Mouse (Mus musculus): ENCODE measurements around the gene Arap1. TPM values are rescaled to one million over a fixed set of nuclear protein-coding genes. Genes with fewer than 3 reads are reported as not detected.

Gene Arap1
- polyA plus RNA-seq, 1 experiment from 2014 or later = 24.6 TPM

DNA sequence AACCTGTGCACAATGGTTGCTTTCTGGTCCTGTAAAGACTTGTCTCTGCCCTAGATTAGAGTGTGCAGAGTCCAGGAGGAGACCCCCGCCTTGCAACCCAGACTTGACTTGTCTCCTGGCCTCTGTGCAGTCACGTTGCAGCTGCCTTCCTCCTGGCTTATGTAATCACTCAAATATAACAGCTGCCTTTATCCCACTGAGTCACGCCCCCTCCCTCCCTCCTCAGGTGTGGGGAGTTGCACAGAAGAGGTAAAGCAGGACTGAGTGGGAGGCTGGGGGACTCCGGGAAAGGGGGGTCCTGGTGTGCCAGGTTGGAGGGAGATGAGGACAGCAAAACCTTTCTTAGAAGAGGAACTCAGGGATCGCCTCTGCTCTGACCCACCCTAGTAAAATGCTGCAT lies 68.5 kb downstream of the Arap1 start:
- Histone ChIP-seq H3K27ac (no peak overlapping the region), H3K9me3 (no peaks in the 10 kb centered on the region), H3K27me3 (ENCODE audit: insufficient read depth, poor library complexity, severe bottlenecking) (peaks cover 70% of the 10 kb centered on the region), H3K4me3 (no peak overlapping the region), H3K4me1 (peaks cover 40% of the 10 kb centered on the region), H3K36me3 (peaks cover 1% of the 10 kb centered on the region; the same call in 1 of the 2 replicates)
- 62% methylated on average over 5 of the region's 5 CpGs for WGBS
- DNase-seq (ENCODE audit: low spot score) = no peak

GRCm38 (mm10) chr7:101419013-101419770 lies 71.3 kb downstream of the Arap1 start:
- H3K9me3 ChIP-seq = no peaks in the 10 kb centered on the region
- H3K4me3 ChIP-seq = no peak overlapping the region
- peaks cover 32% of the 10 kb centered on the region for H3K4me1 ChIP-seq
- DNase-seq (ENCODE audit: low spot score) = no peak
- H3K27me3 ChIP-seq (ENCODE audit: insufficient read depth, poor library complexity, severe bottlenecking) = peaks cover 75% of the 10 kb centered on the region
- H3K27ac ChIP-seq = no peak overlapping the region
- no peaks in the 10 kb centered on the region for H3K36me3 ChIP-seq
- WGBS = 6% methylated on average over 27 of the region's 27 CpGs

DNA sequence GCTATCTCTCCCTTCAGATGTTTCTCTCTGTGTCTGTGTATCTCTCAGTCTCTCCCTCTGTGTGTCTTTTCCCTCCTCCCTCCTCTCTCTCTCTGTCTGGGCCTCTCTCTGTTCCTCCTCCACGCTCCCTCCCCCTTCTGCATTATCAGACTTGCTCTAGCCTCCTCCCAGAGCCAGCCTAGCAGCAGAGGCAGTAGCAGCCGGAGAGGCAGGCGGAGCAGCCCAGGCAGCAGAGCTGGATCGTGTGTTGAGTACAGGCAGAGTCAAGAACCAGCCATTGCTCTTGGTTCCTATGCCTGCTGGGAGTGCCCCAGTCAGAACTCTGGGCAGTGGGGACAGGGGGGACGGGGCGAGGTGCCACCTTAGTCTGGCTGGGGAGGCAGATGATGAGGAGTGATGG lies 73.7 kb downstream of the Arap1 start, which contains the start of gene Pde2a:
TSS of gene Pde2a (plus strand) at position 163 of the 400 bp plus-strand sequence.
- Histone ChIP-seq H3K36me3 (no peaks in the 10 kb centered on the region), H3K27me3 (ENCODE audit: insufficient read depth, poor library complexity, severe bottlenecking) (peaks cover 80% of the 10 kb centered on the region), H3K4me3 (no peak within 1 kb of the TSS), H3K4me1 (peaks cover 12% of the 10 kb centered on the region), H3K27ac (no peak within 1 kb of the TSS), H3K9me3 (no peaks in the 10 kb centered on the region)
- WGBS = 18% methylated on average over 6 of the region's 6 CpGs
- DNase-seq (ENCODE audit: low spot score) = no peak

DNA sequence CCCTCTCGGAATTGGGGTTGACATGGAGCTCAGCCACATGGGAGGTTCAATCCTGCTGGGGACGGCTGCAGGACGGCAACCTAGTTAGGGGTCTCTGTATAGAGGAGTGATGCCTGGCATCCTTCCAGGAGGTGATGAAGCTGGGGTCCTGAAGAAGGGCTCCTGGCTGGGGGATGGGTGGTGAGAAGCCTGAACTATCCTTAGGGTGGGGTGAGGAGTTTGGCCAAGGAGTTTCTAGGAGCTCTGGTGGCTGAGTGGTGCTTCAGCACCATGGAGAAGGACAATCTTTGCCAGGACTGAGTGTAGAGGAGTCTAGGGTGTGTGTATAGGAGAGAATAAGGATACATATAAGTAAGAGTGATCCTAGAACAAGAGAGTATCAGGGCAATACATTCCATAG lies 74.2 kb downstream of the Arap1 start:
- H3K4me1 ChIP-seq = peaks cover 10% of the 10 kb centered on the region; the same call in 1 of the 2 replicates
- H3K27ac ChIP-seq = no peak overlapping the region
- WGBS = 39% methylated on average over 3 of the region's 3 CpGs
- peaks cover 74% of the 10 kb centered on the region for H3K27me3 ChIP-seq (ENCODE audit: insufficient read depth, poor library complexity, severe bottlenecking)
- H3K4me3 ChIP-seq = no peak overlapping the region
- no peak for DNase-seq (ENCODE audit: low spot score)
- H3K36me3 ChIP-seq = no peaks in the 10 kb centered on the region
- no peaks in the 10 kb centered on the region for H3K9me3 ChIP-seq

DNA sequence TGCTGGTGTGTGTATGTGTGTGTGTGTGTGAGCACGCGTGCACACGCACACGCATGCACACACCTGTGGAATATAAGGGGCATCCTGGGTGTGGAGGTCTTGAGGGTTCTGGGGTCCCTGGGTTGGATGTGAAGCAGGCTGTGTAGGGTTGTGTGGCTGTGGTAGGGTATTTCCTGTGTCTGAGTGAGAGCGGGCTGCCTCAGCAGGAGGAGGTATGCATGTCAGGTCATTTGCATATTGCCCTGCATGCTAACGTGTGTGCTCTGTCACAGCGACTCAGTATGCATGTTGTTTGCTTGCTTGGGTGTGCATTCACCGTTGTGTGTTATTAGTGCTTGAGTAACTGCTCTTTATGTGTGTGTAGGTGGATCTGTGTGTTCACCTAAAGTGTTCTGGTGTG lies 74.8 kb downstream of the Arap1 start:
- Histone ChIP-seq H3K27ac (no peak overlapping the region), H3K9me3 (no peaks in the 10 kb centered on the region), H3K36me3 (no peaks in the 10 kb centered on the region), H3K4me3 (no peak overlapping the region), H3K27me3 (ENCODE audit: insufficient read depth, poor library complexity, severe bottlenecking) (peaks cover 69% of the 10 kb centered on the region), H3K4me1 (peaks cover 10% of the 10 kb centered on the region; the same call in 1 of the 2 replicates)
- WGBS = 79% methylated on average over 8 of the region's 8 CpGs
- DNase-seq (ENCODE audit: low spot score) = no peak

GRCm38 (mm10) chr7:101423970-101424369 lies 76.1 kb downstream of the Arap1 start:
- Histone ChIP-seq H3K9me3 (no peaks in the 10 kb centered on the region), H3K27ac (no peak overlapping the region), H3K4me1 (peaks cover 11% of the 10 kb centered on the region; the same call in 1 of the 2 replicates), H3K36me3 (no peaks in the 10 kb centered on the region), H3K27me3 (ENCODE audit: insufficient read depth, poor library complexity, severe bottlenecking) (peaks cover 55% of the 10 kb centered on the region), H3K4me3 (no peak overlapping the region)
- 67% methylated on average over 6 of the region's 6 CpGs for WGBS
- DNase-seq (ENCODE audit: low spot score) = no peak

GRCm38 (mm10) chr7:101426692-101427091 lies 78.8 kb downstream of the Arap1 start:
- DNase-seq (ENCODE audit: low spot score) = no peak
- Histone ChIP-seq H3K4me1 (peaks cover 14% of the 10 kb centered on the region; the same call in 1 of the 2 replicates), H3K36me3 (no peaks in the 10 kb centered on the region), H3K9me3 (no peaks in the 10 kb centered on the region), H3K27me3 (ENCODE audit: insufficient read depth, poor library complexity, severe bottlenecking) (peaks cover 47% of the 10 kb centered on the region), H3K4me3 (no peak overlapping the region), H3K27ac (no peak overlapping the region)
- WGBS = 69% methylated on average over 8 of the region's 8 CpGs

DNA sequence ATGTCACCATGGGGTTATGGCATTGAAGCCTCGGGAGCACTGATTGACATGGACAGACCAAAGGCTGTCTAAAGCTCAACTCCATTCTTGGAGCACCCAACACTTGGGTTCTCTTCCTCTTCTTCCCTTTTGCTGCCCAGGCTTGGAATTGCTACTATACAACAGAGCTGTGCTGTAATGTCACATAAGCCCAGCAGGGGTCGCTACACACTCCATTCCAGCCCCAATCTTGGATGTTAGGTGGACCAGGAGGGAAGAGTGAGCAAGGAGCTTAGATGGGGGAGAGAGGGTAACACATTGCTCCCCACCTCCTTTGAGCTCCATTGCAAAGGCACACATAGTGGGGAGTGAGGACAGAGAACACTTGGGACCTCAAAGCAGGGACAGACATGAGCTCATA lies 79.9 kb downstream of the Arap1 start:
- Histone ChIP-seq H3K9me3 (no peaks in the 10 kb centered on the region), H3K36me3 (no peaks in the 10 kb centered on the region), H3K4me3 (no peak overlapping the region), H3K4me1 (0 out of 2 replicates have a peak, but pooled peaks cover 10% of the 10 kb centered on the region), H3K27me3 (ENCODE audit: insufficient read depth, poor library complexity, severe bottlenecking) (peaks cover 50% of the 10 kb centered on the region), H3K27ac (no peak overlapping the region)
- DNase-seq (ENCODE audit: low spot score) = no peak
- WGBS = 9% methylated on average over 2 of the region's 2 CpGs

GRCm38 (mm10) chr7:101435038-101435437 lies 87.2 kb downstream of the Arap1 start:
- H3K9me3 ChIP-seq = no peaks in the 10 kb centered on the region
- no peak for DNase-seq (ENCODE audit: low spot score)
- H3K4me1 ChIP-seq = 0 out of 2 replicates have a peak, but pooled peaks cover 7% of the 10 kb centered on the region
- no peaks in the 10 kb centered on the region for H3K36me3 ChIP-seq
- peaks cover 19% of the 10 kb centered on the region for H3K27me3 ChIP-seq (ENCODE audit: insufficient read depth, poor library complexity, severe bottlenecking)
- 59% methylated on average over 6 of the region's 6 CpGs for WGBS
- H3K27ac ChIP-seq = no peak overlapping the region
- H3K4me3 ChIP-seq = no peak overlapping the region

DNA sequence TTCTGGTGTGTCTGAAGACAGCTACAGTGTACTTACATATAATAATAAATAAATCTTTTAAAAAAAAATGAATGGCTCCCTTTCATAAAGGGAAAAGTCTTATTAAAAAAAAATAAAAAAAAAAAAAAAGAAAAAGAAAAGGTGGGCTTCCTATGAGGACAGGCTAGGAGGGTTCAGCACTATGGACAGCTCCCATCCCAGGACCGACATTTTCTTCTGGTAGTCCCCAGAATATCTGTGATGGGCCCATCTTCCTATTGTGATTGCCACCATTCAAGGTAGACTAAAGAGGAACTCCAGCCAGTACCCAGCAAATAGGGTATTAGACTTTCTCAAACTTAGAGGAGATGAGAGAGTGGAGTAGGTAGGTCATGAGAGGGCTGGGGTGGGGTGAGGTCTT lies 90.0 kb downstream of the Arap1 start:
- DNase-seq (ENCODE audit: low spot score) = no peak
- WGBS = 4% methylated on average over 1 of the region's 1 CpGs
- Histone ChIP-seq H3K27ac (no peak overlapping the region), H3K4me3 (no peak overlapping the region), H3K36me3 (no peaks in the 10 kb centered on the region), H3K27me3 (ENCODE audit: insufficient read depth, poor library complexity, severe bottlenecking) (peaks cover 19% of the 10 kb centered on the region), H3K4me1 (0 out of 2 replicates have a peak, but pooled peaks cover 10% of the 10 kb centered on the region), H3K9me3 (no peaks in the 10 kb centered on the region)

- H3K4me1 ChIP-seq = 0 out of 2 replicates have a peak, but pooled peaks cover 3% of the 10 kb centered on the region
- no peaks in the 10 kb centered on the region for H3K9me3 ChIP-seq
- 71% methylated on average over 10 of the region's 10 CpGs for WGBS
- no peak for DNase-seq (ENCODE audit: low spot score)
- H3K4me3 ChIP-seq = no peak overlapping the region
- H3K27me3 ChIP-seq (ENCODE audit: insufficient read depth, poor library complexity, severe bottlenecking) = peaks cover 48% of the 10 kb centered on the region
- no peak overlapping the region for H3K27ac ChIP-seq
- no peaks in the 10 kb centered on the region for H3K36me3 ChIP-seq
Measured at GRCm38 (mm10) chr7:101443093-101443492, 95.2 kb downstream of the Arap1 start.

DNA sequence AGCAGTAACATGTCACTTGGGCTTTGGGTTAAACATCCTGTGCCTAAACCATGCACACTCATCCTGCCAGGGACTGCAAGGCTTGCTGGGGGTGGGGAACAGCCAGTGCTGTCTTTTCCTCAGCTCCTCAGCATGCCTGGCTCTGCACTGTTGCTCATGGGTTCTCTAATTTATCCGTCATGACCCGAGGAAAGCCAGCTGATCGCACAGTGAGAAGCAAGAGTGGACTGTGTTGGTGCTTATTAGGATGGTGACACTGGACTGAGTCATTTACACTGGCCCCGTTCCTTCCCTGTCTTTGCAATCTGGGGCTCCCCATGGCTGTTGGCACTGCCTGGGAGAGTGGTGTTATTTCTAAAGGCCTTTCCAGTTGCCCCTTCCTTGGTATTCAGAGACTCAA lies 96.3 kb downstream of the Arap1 start:
- 0 out of 2 replicates have a peak, but pooled peaks cover 3% of the 10 kb centered on the region for H3K4me1 ChIP-seq
- DNase-seq (ENCODE audit: low spot score) = no peak
- no peaks in the 10 kb centered on the region for H3K36me3 ChIP-seq
- H3K27ac ChIP-seq = no peak overlapping the region
- H3K27me3 ChIP-seq (ENCODE audit: insufficient read depth, poor library complexity, severe bottlenecking) = peaks cover 48% of the 10 kb centered on the region
- 75% methylated on average over 4 of the region's 4 CpGs for WGBS
- no peaks in the 10 kb centered on the region for H3K9me3 ChIP-seq
- no peak overlapping the region for H3K4me3 ChIP-seq

DNA sequence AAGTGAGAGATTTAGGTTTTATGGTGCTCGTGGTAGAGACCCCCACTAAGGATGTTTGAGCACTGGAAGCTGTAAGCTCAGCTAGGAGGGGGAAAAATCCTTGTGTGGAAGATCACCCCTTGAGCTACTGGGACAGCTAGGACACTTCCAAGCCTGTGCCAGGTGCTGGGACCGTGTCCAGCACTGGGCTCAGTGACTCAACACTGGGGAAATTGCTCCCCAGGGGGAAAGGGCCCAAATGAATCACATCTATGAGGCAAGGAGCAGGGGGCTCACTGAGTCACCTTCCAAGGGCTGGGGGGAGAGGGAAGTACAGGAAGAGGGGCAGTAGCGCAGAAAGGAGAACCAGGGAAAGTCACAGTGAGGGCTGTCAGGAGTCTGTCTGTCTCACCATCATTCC lies 102.0 kb downstream of the Arap1 start:
- Histone ChIP-seq H3K4me1 (peaks cover 11% of the 10 kb centered on the region), H3K9me3 (no peaks in the 10 kb centered on the region), H3K4me3 (no peak overlapping the region), H3K27ac (no peak overlapping the region), H3K27me3 (ENCODE audit: insufficient read depth, poor library complexity, severe bottlenecking) (peaks cover 56% of the 10 kb centered on the region), H3K36me3 (no peaks in the 10 kb centered on the region)
- DNase-seq (ENCODE audit: low spot score) = no peak
- 41% methylated on average over 3 of the region's 3 CpGs for WGBS

Data from heart, embryonic 10.5 days (tissue).